Mouse (Mus musculus): ENCODE data around the gene Ccl17. TPM values are rescaled to one million over a fixed set of nuclear protein-coding genes. Genes with fewer than 3 reads are reported as not detected.

Ccl17 gene
- polyA plus RNA-seq (2021; fragmentation: Nextera tagmentation): 1.9 and 2.8 TPM in 2 replicates
- long read RNA-seq, experiment 1: 0 reads
- long read RNA-seq, experiment 2: 0 reads

DNA sequence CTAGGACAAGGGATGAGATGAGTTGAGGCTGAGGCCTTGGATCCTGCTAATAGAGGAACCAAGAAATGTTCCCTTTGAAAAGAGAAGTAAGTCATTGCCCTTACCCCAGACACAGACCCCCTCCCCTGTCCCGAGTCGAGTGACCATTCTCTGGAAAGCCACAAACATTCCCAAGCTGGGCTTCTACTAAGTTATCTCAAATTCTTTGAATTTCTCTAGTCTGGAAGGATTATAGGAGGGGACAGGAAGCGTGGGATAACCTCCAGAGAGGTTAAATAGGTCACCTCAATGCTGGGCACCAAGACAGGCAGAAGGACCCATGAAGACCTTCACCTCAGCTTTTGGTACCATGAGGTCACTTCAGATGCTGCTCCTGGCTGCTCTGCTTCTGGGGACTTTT lies at the start of gene Ccl17:
Gene Ccl17 (plus strand): TSS at position 301 of the 400 bp plus-strand sequence.

DNA sequence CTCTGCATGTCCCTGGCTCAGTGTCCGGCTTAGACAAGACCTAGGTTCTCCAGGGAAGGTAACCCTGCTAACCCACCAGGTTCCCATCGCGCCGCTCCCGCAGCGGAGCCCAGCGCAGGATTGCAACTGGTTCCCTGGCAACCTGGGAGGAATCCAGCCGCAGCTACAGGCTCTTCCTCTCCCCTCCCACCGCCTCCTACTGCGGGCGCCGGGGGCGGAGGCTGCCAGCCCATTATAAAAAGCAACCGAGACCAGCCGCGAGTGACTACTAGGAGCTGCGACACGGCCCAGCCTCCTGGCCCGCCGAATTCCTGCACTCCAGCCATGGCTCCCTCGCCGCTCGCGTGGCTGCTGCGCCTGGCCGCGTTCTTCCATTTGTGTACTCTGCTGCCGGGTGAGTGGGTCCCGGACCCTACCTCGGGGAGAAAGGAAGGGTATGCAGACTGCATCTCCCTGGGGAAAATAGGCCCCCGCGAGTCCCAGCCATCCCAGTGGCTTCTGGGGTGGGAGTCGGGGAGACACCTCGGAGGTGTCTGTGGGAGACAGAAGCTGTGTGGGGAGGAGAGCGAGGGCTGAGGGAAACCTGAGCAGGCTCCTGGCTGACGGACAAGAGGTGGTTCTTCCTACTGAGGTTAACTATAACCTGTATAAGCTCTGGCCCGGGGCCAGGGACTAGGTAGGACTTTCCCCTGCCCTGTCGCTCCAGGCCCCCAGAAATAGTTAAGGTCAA lies 38.1 kb upstream of the Ccl17 start, which contains the start of gene Cx3cl1:
Gene Cx3cl1 (plus strand): TSS at position 69 of the 730 bp plus-strand sequence.

DNA sequence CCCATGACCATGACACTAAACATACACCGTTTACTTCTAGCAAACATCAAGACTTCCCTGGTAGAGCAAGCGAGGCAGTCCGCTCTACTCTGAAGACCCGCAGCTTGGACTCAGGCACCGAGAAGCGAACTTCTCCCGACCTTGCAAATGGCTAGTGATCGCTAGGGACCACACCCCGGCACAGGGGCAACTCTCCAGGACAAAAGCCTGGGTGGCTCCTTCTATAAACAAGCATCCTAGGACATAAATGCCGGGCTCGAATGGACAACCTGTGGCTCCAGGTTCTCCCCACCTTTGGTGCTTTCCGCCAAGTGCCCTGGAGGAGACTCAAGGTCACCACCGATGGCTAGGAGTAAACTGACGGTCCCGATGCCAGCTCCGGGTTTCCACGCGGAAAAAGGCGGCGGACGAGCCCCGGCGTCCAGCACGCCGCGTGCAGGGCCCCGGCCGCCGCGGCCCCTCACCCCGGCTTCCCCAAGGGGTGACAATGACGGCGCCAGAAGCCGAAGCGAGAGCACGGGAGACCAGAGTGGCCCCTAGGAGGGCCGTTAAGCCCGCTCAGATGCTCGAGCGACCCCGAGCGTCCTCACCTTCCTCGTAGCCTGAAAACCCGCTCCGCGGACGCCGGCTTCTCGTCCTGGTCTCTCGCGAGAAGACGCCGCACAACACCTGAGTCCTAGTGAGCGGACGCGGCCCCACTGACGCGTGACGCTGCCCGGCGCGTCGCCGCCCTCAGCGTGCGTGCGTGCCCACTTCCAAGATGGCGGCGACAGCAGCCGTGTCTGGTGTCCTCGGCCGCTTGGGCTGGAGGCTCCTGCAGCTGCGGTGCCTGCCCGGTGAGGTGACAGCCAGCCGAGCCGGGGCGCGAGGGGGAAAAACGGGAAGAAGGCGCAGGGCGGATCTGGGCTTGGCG lies 27.7 kb downstream of the Ccl17 start, which contains the start of the genes Coq9 and Ciapin1:
Gene Coq9 (plus strand): TSS at position 660 of the 913 bp plus-strand sequence.
Gene Ciapin1 (minus strand): TSS at position 697 of the 913 bp plus-strand sequence.

DNA sequence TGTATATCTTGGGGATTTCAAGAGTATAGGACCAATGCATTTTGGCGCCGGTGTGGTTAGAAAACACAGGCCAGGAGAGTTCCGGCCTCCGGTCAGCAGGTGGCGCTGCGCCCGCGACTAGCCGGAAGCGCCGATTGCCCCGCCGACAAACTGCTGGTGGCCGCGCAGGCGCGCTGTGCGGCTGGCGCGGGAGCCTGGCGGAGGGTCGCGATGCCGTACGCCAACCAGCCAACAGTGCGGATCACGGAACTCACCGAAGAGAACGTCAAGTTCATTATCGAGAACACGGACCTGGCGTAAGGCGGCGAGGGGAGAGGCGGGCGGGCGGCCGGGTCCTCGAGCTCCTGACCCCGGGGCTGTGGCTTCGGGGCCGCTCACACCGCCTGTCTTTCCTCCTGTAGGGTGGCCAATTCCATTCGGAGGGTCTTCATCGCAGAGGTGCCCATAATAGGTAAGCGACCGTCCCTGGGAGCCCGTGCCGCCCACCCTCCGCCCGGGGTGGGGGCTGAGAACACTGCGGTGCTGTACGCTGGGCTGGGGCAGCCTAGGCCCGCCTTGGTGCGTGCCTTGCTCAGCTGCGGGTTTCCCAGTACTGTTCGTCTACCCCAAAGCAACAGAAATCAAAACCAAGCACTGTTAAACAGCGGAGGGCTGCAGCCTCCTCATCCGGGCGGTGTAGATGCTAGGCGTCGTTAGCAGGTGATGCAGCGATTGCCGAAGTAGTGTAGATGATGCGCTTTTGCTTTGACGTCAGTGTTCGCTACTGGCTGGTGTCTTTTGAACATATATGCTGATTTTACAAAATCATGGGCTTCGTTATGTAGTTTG lies 47.3 kb downstream of the Ccl17 start, which contains the start of gene Polr2c:
Gene Polr2c (plus strand): TSS at position 105 of the 828 bp plus-strand sequence.

Other genes starting within 250 kb of the Ccl17 start
- gene Rspry1, start 208.5 kb upstream of the Ccl17 start, polyA plus RNA-seq (2021; fragmentation: Nextera tagmentation): 15.5 and 16.0 TPM in 2 replicates
- gene Fam192a, start 208.5 kb upstream of the Ccl17 start, polyA plus RNA-seq (2021; fragmentation: Nextera tagmentation): 25.2 and 27.1 TPM in 2 replicates
- 23.3 and 35.6 TPM in 2 replicates for gene Arl2bp, start 143.9 kb upstream of the Ccl17 start, polyA plus RNA-seq (2021; fragmentation: Nextera tagmentation)
- 50.3 and 57.9 TPM in 2 replicates for gene Pllp, start 114.2 kb upstream of the Ccl17 start, polyA plus RNA-seq (2021; fragmentation: Nextera tagmentation)
- 0.06 and 0.14 TPM in 2 replicates for gene Ccl22, start 64.9 kb upstream of the Ccl17 start, polyA plus RNA-seq (2021; fragmentation: Nextera tagmentation)
- 391 and 504 TPM in 2 replicates for gene Cx3cl1, start 38.4 kb upstream of the Ccl17 start, polyA plus RNA-seq (2021; fragmentation: Nextera tagmentation)
- gene Coq9, start 27.9 kb downstream of the Ccl17 start, polyA plus RNA-seq (2021; fragmentation: Nextera tagmentation): 65.1 and 67.2 TPM in 2 replicates
- 33.6 and 34.4 TPM in 2 replicates for gene Ciapin1, start 27.9 kb downstream of the Ccl17 start, polyA plus RNA-seq (2021; fragmentation: Nextera tagmentation)
- 155 and 156 TPM in 2 replicates for gene Polr2c, start 47.0 kb downstream of the Ccl17 start, polyA plus RNA-seq (2021; fragmentation: Nextera tagmentation)
- gene Dok4, start 65.9 kb downstream of the Ccl17 start, polyA plus RNA-seq (2021; fragmentation: Nextera tagmentation): 6.1 and 7.5 TPM in 2 replicates
- 1.6 and 2.5 TPM in 2 replicates for gene Ccdc102a, start 107.6 kb downstream of the Ccl17 start, polyA plus RNA-seq (2021; fragmentation: Nextera tagmentation)
- not detected in 2 replicates for gene Adgrg5, start 113.2 kb downstream of the Ccl17 start, polyA plus RNA-seq (2021; fragmentation: Nextera tagmentation)
- 34.8 and 50.8 TPM in 2 replicates for gene Adgrg1, start 164.3 kb downstream of the Ccl17 start, polyA plus RNA-seq (2021; fragmentation: Nextera tagmentation)
- gene Adgrg3, start 207.2 kb downstream of the Ccl17 start, polyA plus RNA-seq (2021; fragmentation: Nextera tagmentation): not detected in 2 replicates
- gene Drc7, start 244.7 kb downstream of the Ccl17 start, polyA plus RNA-seq (2021; fragmentation: Nextera tagmentation): 0.67 and 5.8 TPM in 2 replicates